ENCODE assay signal across 31 mouse cellular contexts in the genomic region with DNA sequence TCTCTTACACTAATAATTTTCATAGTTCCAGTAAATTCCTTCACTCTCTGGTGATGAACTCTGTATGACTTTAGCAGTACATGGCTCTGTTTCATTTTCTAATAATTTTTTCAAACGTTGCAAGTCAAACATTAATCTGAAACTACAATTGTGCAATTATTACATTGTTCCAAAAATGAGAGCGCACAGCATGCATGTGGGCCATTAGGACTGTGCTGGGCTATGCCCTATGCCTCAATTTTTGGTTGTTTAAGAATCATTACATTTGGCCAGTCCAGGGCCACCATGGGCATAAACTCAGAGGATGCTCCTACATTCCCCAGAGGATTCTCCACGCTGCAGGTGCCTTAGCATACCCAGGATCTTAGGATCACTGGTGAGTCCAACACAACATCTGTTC. TPM values are rescaled to one million over a fixed set of nuclear protein-coding genes. Genes with fewer than 3 reads are reported as not detected.
DNase-seq lines count a peak whose midpoint lies in the region; ATAC-seq and TF ChIP-seq lines count a peak whose summit lies in the region.
"Had no signal": no experiment of that assay in that cellular context is flagged by ENCODE, and none has a peak within 500 bp of the region (broad histone marks: within the 10 kb centered on the region; RNA-seq: fewer than 3 reads in every experiment).

No protein-coding gene starts in this region.

- H3K4me1 ChIP-seq in heart, embryonic 11.5 days (ENCODE audit: control insufficient read depth, insufficient read depth, low read length) = no peaks in the 10 kb centered on the region
- H3K4me1 ChIP-seq in lung, postnatal 0 days (ENCODE audit: insufficient read depth, low read depth, low read length) = no peaks in the 10 kb centered on the region
- peaks cover 2% of the 10 kb centered on the region; the same call in 1 of the 2 replicates for H3K4me1 ChIP-seq in lung, adult 2 months (ENCODE audit: control insufficient read depth, insufficient read depth, low read length)
- peaks cover 6% of the 10 kb centered on the region; the same call in 1 of the 2 replicates for H3K4me1 ChIP-seq in intestine, embryonic 16.5 days (ENCODE audit: control insufficient read depth, insufficient read depth, low read length)
- H3K4me1 ChIP-seq: embryonic facial prominence, embryonic 12.5 days; hindbrain, embryonic 10.5 days; hindbrain, embryonic 15.5 days; limb, embryonic 15.5 days; midbrain, embryonic 12.5 days had no signal

- no peak overlapping the region for H3K9ac ChIP-seq in heart, embryonic 11.5 days (ENCODE audit: low read depth, low read length)
- H3K9ac ChIP-seq in lung, postnatal 0 days (replicated peaks; ENCODE audit: low read depth) = no peak overlapping the region
- H3K9ac ChIP-seq in intestine, embryonic 16.5 days (ENCODE audit: low read depth, low read length) = no peak overlapping the region
- H3K9ac ChIP-seq: embryonic facial prominence, embryonic 12.5 days; hindbrain, embryonic 15.5 days; limb, embryonic 15.5 days; lung, embryonic 14.5 days; midbrain, embryonic 12.5 days had no signal

- H3K9me3 ChIP-seq in heart, embryonic 11.5 days (replicated peaks; ENCODE audit: control insufficient read depth, low read length) = no peaks in the 10 kb centered on the region
- no peaks in the 10 kb centered on the region for H3K9me3 ChIP-seq in lung, postnatal 0 days (ENCODE audit: low read length)
- H3K9me3 ChIP-seq in intestine, embryonic 16.5 days (ENCODE audit: control insufficient read depth, low read length) = no peaks in the 10 kb centered on the region
- H3K9me3 ChIP-seq: embryonic facial prominence, embryonic 12.5 days; hindbrain, embryonic 10.5 days; hindbrain, embryonic 15.5 days; limb, embryonic 10.5 days; limb, embryonic 15.5 days; midbrain, embryonic 12.5 days had no signal

- no peak for TF ChIP-seq POLR2A in lung, adult 2 months (IDR thresholded peaks at IDR 0.05; ENCODE audit: borderline replicate concordance, extremely low read depth, low read depth, low read length)

- H3K36me3 ChIP-seq in heart, embryonic 11.5 days (ENCODE audit: control insufficient read depth, insufficient read depth, low read length) = no peaks in the 10 kb centered on the region
- H3K36me3 ChIP-seq in lung, postnatal 0 days (ENCODE audit: insufficient read depth, low read length) = no peaks in the 10 kb centered on the region
- no peaks in the 10 kb centered on the region for H3K36me3 ChIP-seq in intestine, embryonic 16.5 days (ENCODE audit: control insufficient read depth, insufficient read depth, low read length)
- H3K36me3 ChIP-seq: embryonic facial prominence, embryonic 12.5 days; hindbrain, embryonic 10.5 days; hindbrain, embryonic 15.5 days; limb, embryonic 10.5 days; limb, embryonic 15.5 days; midbrain, embryonic 12.5 days had no signal

- no peak overlapping the region for H3K4me3 ChIP-seq in heart, embryonic 11.5 days (ENCODE audit: low read depth, low read length)
- H3K4me3 ChIP-seq in lung, postnatal 0 days (ENCODE audit: low read depth, low read length) = no peak overlapping the region
- no peak overlapping the region for H3K4me3 ChIP-seq in lung, adult 2 months (replicated peaks; ENCODE audit: extremely low read depth, low read depth, low read length)
- no peak overlapping the region for H3K4me3 ChIP-seq in intestine, embryonic 16.5 days (ENCODE audit: low read length)
- H3K4me3 ChIP-seq: embryonic facial prominence, embryonic 12.5 days; hindbrain, embryonic 10.5 days; hindbrain, embryonic 15.5 days; limb, embryonic 10.5 days; limb, embryonic 15.5 days; midbrain, embryonic 12.5 days had no signal

- DNase-seq in heart, adult 11 months = peak; percentile 84
- peak; percentile 39 for DNase-seq in lung, postnatal 0 days (ENCODE audit: low spot score)
- no peak for DNase-seq in lung, adult 2 months
- DNase-seq in adipocyte (ENCODE audit: low spot score) = peak; percentile 69
- no peak for DNase-seq in cerebellum, postnatal 4 days (ENCODE audit: low spot score in 2 of 2)
- DNase-seq in ovary, postnatal 36 days (ENCODE audit: low spot score) = no peak
- DNase-seq: adrenal gland, postnatal 36 days; cerebellum, adult 11 months; cerebellum, adult 9-10 months; cerebellum, postnatal 36 days; embryo, embryonic 11 days; gastrocnemius, postnatal 36 days; heart, postnatal 14 days; kidney, postnatal 14 days; layer of hippocampus, adult 9-11 months; lung, embryonic 14.5 days; retina, postnatal 1 day; right cerebral cortex, postnatal 14 days; thymus, postnatal 25 days had no signal

- TF ChIP-seq CTCF in lung, postnatal 0 days (IDR thresholded peaks at IDR 0.05) = no peak
- no peak for TF ChIP-seq CTCF in lung, adult 2 months (IDR thresholded peaks at IDR 0.05; ENCODE audit: insufficient read depth, low read length)

- no peak overlapping the region for H3K4me2 ChIP-seq in heart, embryonic 11.5 days
- H3K4me2 ChIP-seq in lung, postnatal 0 days (replicated peaks; ENCODE audit: low read depth, low read length) = no peak overlapping the region
- H3K4me2 ChIP-seq in intestine, embryonic 16.5 days (ENCODE audit: low read depth, low read length) = no peak overlapping the region
- H3K4me2 ChIP-seq: embryonic facial prominence, embryonic 12.5 days; hindbrain, embryonic 15.5 days; limb, embryonic 15.5 days; lung, embryonic 14.5 days; midbrain, embryonic 12.5 days had no signal

- no peaks in the 10 kb centered on the region for H3K27me3 ChIP-seq in heart, embryonic 11.5 days (ENCODE audit: control insufficient read depth, insufficient read depth, low read length)
- H3K27me3 ChIP-seq in lung, postnatal 0 days (replicated peaks; ENCODE audit: insufficient read depth, low read length) = no peaks in the 10 kb centered on the region
- H3K27me3 ChIP-seq in intestine, embryonic 16.5 days (replicated peaks; ENCODE audit: control insufficient read depth, insufficient read depth, low read length) = no peaks in the 10 kb centered on the region
- H3K27me3 ChIP-seq: embryonic facial prominence, embryonic 12.5 days; hindbrain, embryonic 15.5 days; limb, embryonic 15.5 days; midbrain, embryonic 12.5 days had no signal

- TF ChIP-seq EP300 in lung, postnatal 0 days (IDR thresholded peaks at IDR 0.05) = no peak

- no peak for ATAC-seq in heart, embryonic 11.5 days (replicated peaks; ENCODE audit: insufficient number of reproducible peaks, low FRiP score, low TSS enrichment)
- ATAC-seq in lung, postnatal 0 days = no peak
- ATAC-seq in intestine, embryonic 16.5 days = peak; percentile 45; the same call in 1 of the 2 replicates
- ATAC-seq: forebrain, embryonic 14.5 days had no signal

- 61% methylated on average over 3 of the region's 3 CpGs for WGBS in heart, embryonic 11.5 days (ENCODE audit: insufficient replicate concordance)
- 52% methylated on average over 3 of the region's 3 CpGs for WGBS in lung, postnatal 0 days
- 51% methylated on average over 3 of the region's 3 CpGs for WGBS in lung, adult 2 months
- WGBS in intestine, embryonic 16.5 days = 62% methylated on average over 3 of the region's 3 CpGs

- no peak overlapping the region for H3K27ac ChIP-seq in heart, embryonic 11.5 days (ENCODE audit: low read depth, low read length)
- no peak overlapping the region for H3K27ac ChIP-seq in lung, postnatal 0 days (ENCODE audit: low read length)
- no peak overlapping the region for H3K27ac ChIP-seq in intestine, embryonic 16.5 days (ENCODE audit: low read length)
- H3K27ac ChIP-seq: embryonic facial prominence, embryonic 12.5 days; hindbrain, embryonic 10.5 days; hindbrain, embryonic 15.5 days; limb, embryonic 10.5 days; limb, embryonic 15.5 days; midbrain, embryonic 12.5 days had no signal

RNA-seq across cellular contexts. Expression of gene Ms4a8a, which starts 27.6 kb away (rescaled TPM):
- polyA plus RNA-seq in heart, embryonic 11.5 days (2014; fragmentation: Nextera tagmentation; extraction: Ambion mirVana) = not detected in 2 replicates
- polyA plus RNA-seq in lung, postnatal 0 days (2015; fragmentation: Nextera tagmentation; extraction: Ambion mirVana) = 3.3 and 4.5 TPM in 2 replicates
- 15.4 and 18.5 TPM in 2 replicates for polyA plus RNA-seq in lung, adult 2 months (2012; rRNA removed)
- polyA plus RNA-seq in intestine, embryonic 16.5 days (2015; fragmentation: Nextera tagmentation; extraction: Ambion mirVana) = 37.6 and 39.5 TPM in 2 replicates
- polyA plus RNA-seq: embryonic facial prominence, embryonic 12.5 days; forebrain, embryonic 14.5 days; heart, embryonic 14.5 days; hindbrain, embryonic 10.5 days; hindbrain, embryonic 15.5 days; limb, embryonic 10.5 days; limb, embryonic 15.5 days; lung, embryonic 14.5 days; midbrain, embryonic 12.5 days; neural tube, embryonic 14.5 days had no signal

RNA-seq across cellular contexts. Expression of gene Ms4a18, which starts 35.4 kb away (rescaled TPM):
- not detected in 2 replicates for polyA plus RNA-seq in heart, embryonic 11.5 days (2014; fragmentation: Nextera tagmentation; extraction: Ambion mirVana)
- polyA plus RNA-seq in lung, postnatal 0 days (2015; fragmentation: Nextera tagmentation; extraction: Ambion mirVana) = not detected in 2 replicates
- polyA plus RNA-seq in lung, adult 2 months (2012; rRNA removed) = not detected in 2 replicates
- 40.6 and 41.9 TPM in 2 replicates for polyA plus RNA-seq in intestine, embryonic 16.5 days (2015; fragmentation: Nextera tagmentation; extraction: Ambion mirVana)
- polyA plus RNA-seq: embryonic facial prominence, embryonic 12.5 days; forebrain, embryonic 14.5 days; heart, embryonic 14.5 days; hindbrain, embryonic 10.5 days; hindbrain, embryonic 15.5 days; inflammation-experienced regulatory T-cells, adult 6 months; limb, embryonic 10.5 days; limb, embryonic 15.5 days; lung, embryonic 14.5 days; midbrain, embryonic 12.5 days; neural tube, embryonic 14.5 days had no signal

Comparison
In these comparisons a context has a peak if more than half of its experiments do, and no peak if none do; other contexts are left out.
1. DNase-seq: peak in heart, adult 11 months (single experiment), lung, postnatal 0 days (single experiment) and adipocyte (single experiment); none in lung, adult 2 months (single experiment), cerebellum, postnatal 4 days (0 of 2) and ovary, postnatal 36 days (single experiment).
2. RNA of gene Ms4a18, which starts 35.4 kb away (polyA plus RNA-seq): 40.6 to 41.9 TPM in intestine, embryonic 16.5 days; not detected in heart, embryonic 11.5 days, not detected in lung, postnatal 0 days and not detected in lung, adult 2 months; every median in the first group is over 10 times any median in the second.